Mouse (Mus musculus) liver, embryonic 14.5 days (tissue): ENCODE data around the gene Rasgrp4.

ENCODE experiments used
- CTCF ChIP-seq: IDR thresholded peaks from 2 replicates; pipeline ENCODE4 v1.5.1; 2016; ENCODE audit warnings: antibody characterized with exemption, low read depth, control low read depth
- EP300 ChIP-seq: IDR thresholded peaks from 2 replicates; pipeline ENCODE4 v1.6.1; 2016; ENCODE audit warnings: antibody characterized with exemption, low read depth

DNA sequence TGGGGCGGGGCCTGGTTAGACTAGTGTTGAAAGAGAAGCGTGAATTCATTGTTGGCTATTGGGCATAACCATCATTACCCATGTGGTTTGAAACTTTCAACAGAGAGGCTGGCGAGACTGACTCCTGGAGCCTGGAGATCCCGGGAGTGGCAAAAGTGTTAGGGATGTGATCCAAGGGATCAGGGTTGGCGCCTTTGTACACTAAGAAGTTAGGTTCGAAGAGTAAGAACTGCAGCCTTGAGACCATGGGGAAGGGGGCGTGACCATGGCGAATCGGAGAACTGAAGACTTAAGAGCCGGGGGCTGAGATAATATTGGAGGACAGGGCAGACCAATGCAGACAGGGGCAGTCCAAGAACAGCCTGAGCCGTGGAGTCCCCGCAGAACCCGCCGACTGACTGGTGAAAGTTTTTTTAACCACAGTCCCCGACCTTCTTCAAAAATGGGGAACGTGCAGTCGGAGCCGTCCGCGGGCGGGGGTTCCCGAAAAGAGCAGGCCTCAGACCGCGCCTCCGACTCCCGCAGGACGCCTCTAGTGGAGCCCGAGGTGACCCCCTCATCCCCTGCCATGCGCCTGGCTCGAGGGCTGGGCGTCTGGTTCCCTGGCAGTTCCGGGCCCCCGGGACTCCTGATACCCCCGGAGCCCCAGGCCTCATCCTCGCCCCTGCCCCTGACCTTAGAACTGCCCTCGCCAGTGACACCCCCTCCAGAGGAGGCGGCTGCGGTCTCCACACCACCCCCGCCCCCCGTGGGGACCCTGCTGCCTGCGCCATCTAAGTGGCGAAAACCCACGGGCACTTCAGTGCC lies 36.3 kb downstream of the Rasgrp4 start:
- no peak for TF ChIP-seq CTCF
- TF ChIP-seq EP300: no peak
